Mouse (Mus musculus): ENCODE measurements around the gene Sema7a. TPM values are rescaled to one million over a fixed set of nuclear protein-coding genes. Genes with fewer than 3 reads are reported as not detected.

Gene Sema7a
- polyA plus RNA-seq, 1 experiment from 2014 or later, result 0.27 TPM

GRCm38 (mm10) chr9:57922381-57922780 lies 17.5 kb upstream of the Sema7a start:
- Histone ChIP-seq H3K36me3 (peaks cover 89% of the 10 kb centered on the region), H3K4me1 (no peaks in the 10 kb centered on the region), H3K4me3 (no peak overlapping the region), H3K9ac (no peak overlapping the region), H3K9me3 (no peaks in the 10 kb centered on the region), H3K27me3 (no peaks in the 10 kb centered on the region), H3K4me2 (replicated peaks) (no peak overlapping the region), H3K27ac (no peak overlapping the region)
- no peak for ATAC-seq (ENCODE audit: low FRiP score, low read depth)
- 94% methylated on average over 5 of the region's 5 CpGs for WGBS

- no peak for ATAC-seq (ENCODE audit: low FRiP score, low read depth)
- Histone ChIP-seq H3K27me3 (no peaks in the 10 kb centered on the region), H3K9ac (no peak overlapping the region), H3K4me3 (no peak overlapping the region), H3K27ac (no peak overlapping the region), H3K9me3 (no peaks in the 10 kb centered on the region), H3K4me1 (no peaks in the 10 kb centered on the region), H3K36me3 (peaks cover 90% of the 10 kb centered on the region), H3K4me2 (replicated peaks) (no peak overlapping the region)
- 84% methylated on average over 3 of the region's 3 CpGs for WGBS
These were observed 16.9 kb upstream of the Sema7a start for GRCm38 (mm10) chr9:57923046-57923445.

- Histone ChIP-seq H3K9ac (no peak overlapping the region), H3K9me3 (no peaks in the 10 kb centered on the region), H3K27me3 (no peaks in the 10 kb centered on the region), H3K4me3 (no peak overlapping the region), H3K4me2 (replicated peaks) (no peak overlapping the region), H3K27ac (no peak overlapping the region), H3K4me1 (no peaks in the 10 kb centered on the region), H3K36me3 (peaks cover 45% of the 10 kb centered on the region)
- no peak for ATAC-seq (ENCODE audit: low FRiP score, low read depth)
- 85% methylated on average over 5 of the region's 5 CpGs for WGBS
These were observed 8.6 kb upstream of the Sema7a start for GRCm38 (mm10) chr9:57931166-57931767.

- Histone ChIP-seq H3K4me1 (no peaks in the 10 kb centered on the region), H3K27ac (no peak overlapping the region), H3K9ac (no peak overlapping the region), H3K36me3 (peaks cover 37% of the 10 kb centered on the region), H3K4me2 (replicated peaks) (no peak overlapping the region), H3K4me3 (no peak overlapping the region), H3K27me3 (peaks cover 4% of the 10 kb centered on the region), H3K9me3 (no peaks in the 10 kb centered on the region)
- WGBS, result 68% methylated on average over 3 of the region's 3 CpGs
- no peak for ATAC-seq (ENCODE audit: low FRiP score, low read depth)
These were observed 7.7 kb upstream of the Sema7a start for GRCm38 (mm10) chr9:57932253-57932652.

DNA sequence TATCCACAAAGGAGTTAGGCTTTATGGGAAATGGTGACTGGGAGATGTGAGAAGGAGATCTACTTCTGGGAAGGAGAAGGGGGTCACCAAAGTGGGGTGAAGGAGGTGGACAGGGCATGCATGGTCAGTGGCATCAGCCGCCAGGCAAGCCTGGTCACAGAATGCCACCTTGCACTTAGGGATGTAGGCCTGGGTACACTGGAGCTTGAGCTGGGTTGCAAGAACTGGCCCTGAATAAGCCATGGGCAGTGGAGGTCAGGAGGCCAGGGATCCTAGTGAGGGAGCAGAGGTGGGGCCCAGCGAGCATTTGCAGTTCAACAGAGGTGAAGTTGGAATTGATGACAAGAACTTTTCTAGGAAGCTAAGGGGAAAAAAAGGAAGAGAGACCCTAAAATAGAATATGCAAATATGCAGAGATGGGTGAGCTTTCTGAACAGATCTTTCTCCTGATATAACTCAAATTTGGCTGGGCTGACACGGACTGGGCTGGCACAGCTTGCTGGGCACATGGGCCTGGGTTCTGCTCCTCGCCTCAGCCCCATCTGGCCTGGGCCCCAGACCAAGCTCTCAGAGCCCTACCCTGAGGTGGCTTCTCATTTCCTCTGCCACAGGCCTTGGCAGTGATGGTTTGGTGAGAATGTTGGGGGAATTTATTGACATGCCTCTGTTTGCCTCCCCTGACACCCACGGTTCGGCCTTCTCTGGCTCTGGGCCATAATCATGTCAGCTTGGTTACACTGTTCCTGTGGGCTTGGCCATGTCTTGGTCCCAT lies 6.9 kb upstream of the Sema7a start:
- 80% methylated on average over 6 of the region's 6 CpGs for WGBS
- Histone ChIP-seq H3K4me3 (no peak overlapping the region), H3K9ac (no peak overlapping the region), H3K27me3 (peaks cover 7% of the 10 kb centered on the region), H3K36me3 (peaks cover 29% of the 10 kb centered on the region), H3K4me2 (replicated peaks) (no peak overlapping the region), H3K4me1 (no peaks in the 10 kb centered on the region), H3K27ac (no peak overlapping the region), H3K9me3 (no peaks in the 10 kb centered on the region)
- ATAC-seq (ENCODE audit: low FRiP score, low read depth), result no peak

GRCm38 (mm10) chr9:57935683-57936437 lies 4.1 kb upstream of the Sema7a start:
- Histone ChIP-seq H3K4me2 (replicated peaks) (no peak overlapping the region), H3K36me3 (0 out of 2 replicates have a peak, but pooled peaks cover under 1% of the 10 kb centered on the region), H3K27me3 (peaks cover 34% of the 10 kb centered on the region), H3K9me3 (no peaks in the 10 kb centered on the region), H3K9ac (no peak overlapping the region), H3K4me3 (no peak overlapping the region), H3K27ac (no peak overlapping the region), H3K4me1 (peaks cover 10% of the 10 kb centered on the region)
- ATAC-seq (ENCODE audit: low FRiP score, low read depth), result no peak
- WGBS, result 33% methylated on average over 6 of the region's 6 CpGs

DNA sequence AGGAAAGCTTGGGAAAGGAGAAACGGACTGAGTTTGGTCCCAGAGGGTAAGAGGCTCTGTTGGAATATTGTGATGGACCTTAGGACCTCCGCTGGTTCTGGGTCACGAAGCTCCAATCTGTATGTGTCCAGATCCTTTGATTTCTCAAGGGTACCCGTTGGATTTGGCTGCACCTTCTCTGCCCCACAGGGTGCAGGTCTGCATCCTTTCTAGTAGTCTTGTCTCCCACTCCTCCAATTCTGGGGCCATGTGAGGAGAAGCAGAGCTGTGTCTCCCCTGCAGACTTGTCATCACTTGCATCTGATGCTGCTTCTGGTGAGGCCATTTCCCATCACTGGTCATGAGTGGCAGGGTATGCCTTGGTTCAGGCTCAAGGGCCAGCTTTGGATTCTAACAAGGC lies 2.7 kb upstream of the Sema7a start:
- Histone ChIP-seq H3K36me3 (no peaks in the 10 kb centered on the region), H3K9ac (no peak overlapping the region), H3K27ac (no peak overlapping the region), H3K27me3 (peaks cover 47% of the 10 kb centered on the region), H3K4me3 (no peak overlapping the region), H3K9me3 (no peaks in the 10 kb centered on the region), H3K4me2 (replicated peaks) (no peak overlapping the region), H3K4me1 (peaks cover 15% of the 10 kb centered on the region)
- no peak for ATAC-seq (ENCODE audit: low FRiP score, low read depth)
- WGBS, result 93% methylated on average over 4 of the region's 4 CpGs

DNA sequence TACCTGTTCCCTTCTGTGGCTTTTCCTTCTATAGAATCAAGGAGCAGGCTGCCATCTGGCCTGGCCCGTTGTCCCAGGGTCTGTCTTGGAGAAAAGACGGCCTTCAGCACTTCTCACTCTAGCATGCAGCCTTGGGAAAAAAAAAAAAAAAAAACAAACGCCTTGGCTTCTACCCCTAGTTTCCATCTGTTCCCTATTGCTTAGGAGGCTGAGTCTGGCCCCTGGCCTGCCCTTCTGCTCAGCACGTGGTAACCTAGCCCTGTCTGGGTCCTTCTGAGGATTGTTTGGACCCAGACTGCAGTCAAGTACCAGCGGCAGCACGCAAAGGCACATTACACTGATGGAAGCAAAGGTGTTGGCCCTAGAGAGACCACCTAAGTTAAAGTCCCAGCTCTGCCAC lies 2.3 kb upstream of the Sema7a start:
- no peaks in the 10 kb centered on the region for H3K36me3 ChIP-seq
- no peak overlapping the region for H3K4me2 ChIP-seq (replicated peaks)
- no peak overlapping the region for H3K27ac ChIP-seq
- H3K4me3 ChIP-seq, result no peak overlapping the region
- H3K9me3 ChIP-seq, result no peaks in the 10 kb centered on the region
- WGBS, result 34% methylated on average over 6 of the region's 6 CpGs
- H3K9ac ChIP-seq, result no peak overlapping the region
- peaks cover 52% of the 10 kb centered on the region for H3K27me3 ChIP-seq
- peaks cover 15% of the 10 kb centered on the region for H3K4me1 ChIP-seq
- ATAC-seq (ENCODE audit: low FRiP score, low read depth), result no peak

DNA sequence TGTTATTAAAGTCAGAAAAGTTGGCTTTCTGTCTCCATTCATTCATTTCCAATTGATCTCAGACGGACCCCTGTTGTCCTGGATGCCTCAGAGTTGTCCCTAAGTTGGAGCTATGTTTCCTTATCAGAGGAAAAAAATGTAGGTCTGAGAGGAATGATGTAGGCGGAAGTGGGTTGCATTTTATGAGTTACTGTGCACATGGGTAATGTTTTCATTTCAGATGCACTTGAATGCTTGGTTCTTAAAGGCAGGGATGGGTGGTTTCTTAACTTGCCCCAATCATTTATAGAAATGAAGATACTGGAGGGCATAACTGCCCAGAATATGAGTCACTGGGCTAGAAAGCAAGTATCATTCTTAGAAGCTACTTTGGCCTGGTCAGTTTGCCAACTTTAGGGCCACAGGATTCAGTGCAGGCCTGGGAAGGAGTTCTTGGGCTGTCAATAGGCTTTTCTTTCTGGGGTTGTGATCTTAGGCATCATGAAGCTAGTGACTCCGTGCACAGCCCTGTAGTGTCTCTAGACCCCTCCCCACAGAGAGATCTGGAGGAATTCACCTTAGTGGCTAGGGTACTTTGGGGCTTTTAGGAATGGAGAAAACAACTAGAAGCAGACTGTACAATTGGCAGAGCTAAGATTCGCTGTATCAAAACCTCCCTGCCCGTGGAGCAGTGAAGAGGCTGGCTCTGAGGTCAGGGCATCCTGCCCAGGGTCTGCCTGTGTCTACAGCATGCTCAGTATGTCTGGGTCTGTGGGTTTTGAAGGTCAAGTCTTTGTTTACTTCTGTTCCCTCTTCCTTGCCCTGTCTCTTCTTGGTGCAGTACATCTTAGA lies 1.5 kb upstream of the Sema7a start:
- no peak overlapping the region for H3K9ac ChIP-seq
- H3K9me3 ChIP-seq, result no peaks in the 10 kb centered on the region
- peaks cover 15% of the 10 kb centered on the region for H3K4me1 ChIP-seq
- H3K4me2 ChIP-seq (replicated peaks), result no peak overlapping the region
- H3K27me3 ChIP-seq, result peaks cover 59% of the 10 kb centered on the region
- H3K27ac ChIP-seq, result no peak overlapping the region
- ATAC-seq (ENCODE audit: low FRiP score, low read depth), result no peak
- H3K36me3 ChIP-seq, result no peaks in the 10 kb centered on the region
- H3K4me3 ChIP-seq, result no peak overlapping the region
- 73% methylated on average over 5 of the region's 5 CpGs for WGBS

GRCm38 (mm10) chr9:57940349-57940794 lies 460 bp downstream of the Sema7a start:
- peak; percentile 71 for ATAC-seq (ENCODE audit: low FRiP score, low read depth)
- no peaks in the 10 kb centered on the region for H3K9me3 ChIP-seq
- H3K4me2 ChIP-seq (replicated peaks), result peak overlapping the region; percentile 98
- peaks cover 66% of the 10 kb centered on the region for H3K27me3 ChIP-seq
- H3K4me1 ChIP-seq, result peaks cover 15% of the 10 kb centered on the region
- H3K27ac ChIP-seq, result no peak overlapping the region
- H3K4me3 ChIP-seq, result peak overlapping the region; percentile 76
- no peaks in the 10 kb centered on the region for H3K36me3 ChIP-seq
- H3K9ac ChIP-seq, result peak overlapping the region; percentile 74
- WGBS, result under 1% methylated on average over 44 of the region's 44 CpGs

DNA sequence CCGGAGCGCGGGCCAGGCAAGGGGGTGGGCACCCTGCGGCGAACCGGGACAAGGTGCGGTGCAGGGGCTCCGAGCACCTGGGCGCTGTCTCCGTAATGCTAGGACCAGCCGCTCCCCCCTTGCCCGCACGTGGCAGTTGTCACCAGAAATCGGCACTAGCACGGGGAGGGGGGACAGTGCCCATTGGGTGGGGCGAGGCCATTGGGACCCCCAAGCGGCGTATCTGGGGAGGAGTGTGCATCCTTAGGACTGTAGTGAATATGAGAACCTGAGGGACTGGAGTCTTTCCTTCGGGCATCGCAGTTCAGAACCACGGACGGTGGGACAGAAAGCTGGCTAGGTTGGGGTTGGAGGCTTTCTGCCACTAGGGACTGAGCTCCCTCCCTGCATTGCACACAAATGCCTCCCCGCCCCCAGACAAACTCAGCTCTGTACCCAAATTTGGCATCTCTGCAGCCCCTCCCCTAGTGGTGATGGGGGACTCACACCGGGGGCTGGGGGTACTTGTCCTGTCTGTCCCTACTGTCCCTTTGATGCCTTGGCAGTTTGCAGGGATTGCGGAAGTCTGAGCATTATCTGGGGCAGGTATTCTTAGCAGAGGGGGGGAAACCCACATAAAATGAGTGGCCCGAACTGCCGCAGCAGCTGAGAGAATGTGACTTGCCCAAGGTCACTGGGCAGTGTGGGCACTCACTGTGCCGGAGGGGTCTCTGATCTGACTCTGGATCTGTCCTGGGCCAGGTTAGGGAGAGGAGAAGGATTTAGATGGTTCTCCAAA lies 1.1 kb downstream of the Sema7a start:
- H3K9me3 ChIP-seq, result no peaks in the 10 kb centered on the region
- 7% methylated on average over 28 of the region's 28 CpGs for WGBS
- H3K27ac ChIP-seq, result no peak overlapping the region

More for the DNA sequence above, 1.1 kb downstream of the Sema7a start:
- no peak for ATAC-seq (ENCODE audit: low FRiP score, low read depth)
- Histone ChIP-seq H3K36me3 (no peaks in the 10 kb centered on the region), H3K4me2 (replicated peaks) (peak overlapping the region; percentile 98), H3K4me1 (peaks cover 19% of the 10 kb centered on the region), H3K4me3 (peak overlapping the region; percentile 76), H3K9ac (peak overlapping the region; percentile 74), H3K27me3 (peaks cover 66% of the 10 kb centered on the region)

Measured in limb, embryonic 13.5 days (tissue).